Mouse (Mus musculus) fibroblast of lung, adult 2 months (primary cell): ENCODE measurements around the gene Adm.

Source experiments
- DNase-seq: peaks from one replicate; pipeline ENCODE4 v3.0.0-alpha.2; 2011; ENCODE audit warnings: low read depth

The Adm gene

DNA sequence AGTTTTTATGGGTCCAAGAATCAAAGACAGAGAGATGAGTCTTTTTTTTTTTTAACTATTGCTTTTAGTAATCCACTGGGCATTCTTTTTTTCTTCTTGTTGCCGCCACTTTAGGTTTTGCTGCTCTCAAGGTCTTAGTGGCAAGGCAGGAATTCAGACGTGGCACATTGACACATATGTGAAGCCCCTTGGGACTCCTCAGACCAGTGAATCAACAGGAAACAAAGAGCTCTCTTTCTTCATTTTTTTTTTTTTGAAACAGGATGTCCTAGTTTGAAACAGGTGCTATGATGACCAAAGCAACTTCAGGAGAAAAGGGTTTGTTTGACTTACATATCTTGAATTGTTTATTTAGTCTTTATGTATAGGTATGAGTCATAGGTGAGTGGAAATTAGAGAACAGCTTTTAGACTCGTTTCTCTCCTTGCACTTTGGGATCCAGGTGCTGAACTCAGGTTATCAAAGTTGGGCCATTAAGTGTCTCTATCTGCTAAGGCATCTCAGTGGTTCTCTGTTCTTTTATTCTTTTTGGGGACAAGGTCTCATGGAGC is 31.0 kb downstream of the Adm start:
- DNase-seq = no peak

DNA sequence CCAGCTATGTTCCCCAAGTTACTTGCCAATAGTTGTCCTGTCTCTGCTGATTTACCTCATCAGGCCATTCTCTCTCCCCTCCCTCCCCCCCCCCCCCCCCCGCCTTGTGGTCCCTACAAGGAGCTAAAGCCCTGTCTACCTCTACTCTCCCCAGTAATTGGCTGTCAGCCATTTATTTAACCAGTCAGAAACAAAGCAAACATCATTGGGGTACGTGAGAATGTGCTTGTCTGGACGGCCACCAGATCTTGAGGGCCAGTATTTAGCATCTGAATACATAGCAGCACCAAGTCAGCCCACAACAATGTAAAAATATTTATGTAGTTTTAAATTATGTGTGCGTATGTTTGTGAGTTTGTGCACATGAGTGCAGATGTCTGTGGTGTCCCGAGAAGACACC is 39.1 kb downstream of the Adm start:
- no peak for DNase-seq

- DNase-seq = no peak
Measured at GRCm38 (mm10) chr7:110668247-110668646, 40.8 kb downstream of the Adm start.

GRCm38 (mm10) chr7:110668756-110669155 is 41.3 kb downstream of the Adm start:
- no peak for DNase-seq

DNA sequence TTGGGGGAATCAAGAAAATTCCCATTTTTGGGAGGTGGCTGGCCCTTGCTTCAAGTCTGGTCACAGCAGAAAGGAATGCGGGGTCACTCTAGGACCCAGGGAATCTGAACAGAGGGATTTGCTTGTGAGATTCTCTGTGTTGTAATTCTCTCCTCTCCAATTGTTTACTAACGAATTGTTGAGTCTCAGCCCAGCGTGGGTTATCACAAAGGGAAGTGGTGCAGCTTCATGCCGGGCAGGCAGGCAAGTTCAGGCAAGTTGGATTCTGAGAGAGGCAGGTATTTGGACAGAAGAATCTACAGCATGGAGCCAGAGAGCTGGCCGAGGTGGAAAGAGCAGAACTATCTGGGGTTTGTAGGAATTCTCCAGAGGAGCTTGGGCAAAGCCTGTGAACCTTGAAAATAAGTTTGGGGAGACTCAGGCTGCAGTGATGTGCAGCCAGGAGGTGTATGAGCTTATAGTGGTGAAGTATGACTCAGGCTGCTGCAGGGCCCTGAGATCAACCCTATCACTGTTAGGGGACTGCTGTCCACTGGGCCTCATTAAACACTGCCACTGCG is 43.7 kb downstream of the Adm start:
- no peak for DNase-seq
